In the genomic region with DNA sequence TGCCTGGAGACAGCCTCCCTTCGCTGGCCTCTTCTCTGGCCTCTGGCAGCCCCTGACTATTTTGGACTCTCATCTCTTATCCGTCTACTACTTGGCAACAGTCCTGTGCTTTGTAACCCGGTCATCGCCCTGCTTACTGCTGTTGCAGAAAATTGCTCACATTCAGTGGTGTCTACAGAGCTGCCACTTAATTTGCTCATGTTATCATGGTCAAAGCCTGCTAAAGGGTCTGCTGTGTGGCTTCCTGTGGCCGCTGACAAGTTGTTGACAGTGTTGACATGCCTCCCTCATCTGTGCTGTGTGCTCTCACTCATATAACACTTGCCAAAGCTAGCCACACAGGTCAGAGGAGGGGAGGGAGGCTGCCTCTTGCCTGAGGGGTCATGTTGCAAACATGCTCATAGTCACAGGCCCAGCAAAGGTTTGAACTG, we compare ENCODE assay signal across 17 mouse cellular contexts. TPM values are rescaled to one million over a fixed set of nuclear protein-coding genes. Genes with fewer than 3 reads are reported as not detected.
DNase-seq lines count a peak whose midpoint lies in the region; ATAC-seq and TF ChIP-seq lines count a peak whose summit lies in the region.
"Had no signal": no experiment of that assay in that cellular context is flagged by ENCODE, and none has a peak within 500 bp of the region (broad histone marks: within the 10 kb centered on the region; RNA-seq: fewer than 3 reads in every experiment).

No protein-coding gene starts in this region.

- no peak overlapping the region for H3K9ac ChIP-seq in heart, embryonic 14.5 days (ENCODE audit: low read length)
- no peak overlapping the region for H3K9ac ChIP-seq in liver, postnatal 0 days (replicated peaks)
- H3K9ac ChIP-seq in midbrain, embryonic 13.5 days (replicated peaks), result no peak overlapping the region
- H3K9ac ChIP-seq: embryonic facial prominence, embryonic 13.5 days; limb, embryonic 13.5 days had no signal

- TF ChIP-seq CTCF in liver, postnatal 0 days (IDR thresholded peaks at IDR 0.05; ENCODE audit: low read depth), result no peak

- peak overlapping the region; percentile 65 to 77 for H3K27ac ChIP-seq in heart, embryonic 14.5 days (replicated peaks in 1 of 2; ENCODE audit: control insufficient read depth in 1 of 2, insufficient read depth in 1 of 2, low read depth in 2 of 2, low read length in 2 of 2)
- H3K27ac ChIP-seq in liver, postnatal 0 days (ENCODE audit: low read depth), result no peak overlapping the region
- H3K27ac ChIP-seq in midbrain, embryonic 13.5 days, result no peak overlapping the region
- H3K27ac ChIP-seq: embryonic facial prominence, embryonic 13.5 days; forebrain, embryonic 10.5 days; heart, adult 2 months; limb, embryonic 13.5 days; midbrain, embryonic 10.5 days had no signal

- H3K9me3 ChIP-seq in heart, embryonic 14.5 days (ENCODE audit: control insufficient read depth, low read length), result no peaks in the 10 kb centered on the region
- no peaks in the 10 kb centered on the region for H3K9me3 ChIP-seq in liver, postnatal 0 days (ENCODE audit: low read length)
- no peaks in the 10 kb centered on the region for H3K9me3 ChIP-seq in midbrain, embryonic 13.5 days
- H3K9me3 ChIP-seq: embryonic facial prominence, embryonic 13.5 days; forebrain, embryonic 10.5 days; limb, embryonic 13.5 days; midbrain, embryonic 10.5 days had no signal

- peaks cover 18 to 26% of the 10 kb centered on the region in 2 experiments for H3K4me1 ChIP-seq in heart, embryonic 14.5 days (ENCODE audit: control insufficient read depth in 2 of 2, insufficient read depth in 2 of 2, low read length in 2 of 2)
- no peaks in the 10 kb centered on the region for H3K4me1 ChIP-seq in liver, postnatal 0 days (ENCODE audit: insufficient read depth)
- H3K4me1 ChIP-seq in midbrain, embryonic 13.5 days (replicated peaks), result no peaks in the 10 kb centered on the region
- H3K4me1 ChIP-seq: embryonic facial prominence, embryonic 13.5 days; forebrain, embryonic 10.5 days; limb, embryonic 13.5 days; midbrain, embryonic 10.5 days had no signal

- peaks cover 30% of the 10 kb centered on the region for H3K36me3 ChIP-seq in heart, embryonic 14.5 days (ENCODE audit: control insufficient read depth, insufficient read depth, low read length)
- peaks cover 48% of the 10 kb centered on the region for H3K36me3 ChIP-seq in liver, postnatal 0 days (replicated peaks; ENCODE audit: insufficient read depth, low read length)
- peaks cover 77% of the 10 kb centered on the region for H3K36me3 ChIP-seq in midbrain, embryonic 13.5 days

- H3K4me3 ChIP-seq in heart, embryonic 14.5 days (ENCODE audit: control insufficient read depth in 1 of 2, insufficient read depth in 1 of 2, low read depth in 1 of 2, low read length in 2 of 2), result no peak overlapping the region
- no peak overlapping the region for H3K4me3 ChIP-seq in liver, postnatal 0 days (ENCODE audit: low read depth, low read length)
- H3K4me3 ChIP-seq in midbrain, embryonic 13.5 days (replicated peaks), result no peak overlapping the region
- H3K4me3 ChIP-seq: embryonic facial prominence, embryonic 13.5 days; forebrain, embryonic 10.5 days; heart, adult 2 months; limb, embryonic 13.5 days; midbrain, embryonic 10.5 days had no signal

- peak overlapping the region; percentile 26; the same call in 1 of the 2 replicates for H3K4me2 ChIP-seq in heart, embryonic 14.5 days (ENCODE audit: low read length)
- no peak overlapping the region for H3K4me2 ChIP-seq in liver, postnatal 0 days (ENCODE audit: low read depth, low read length)
- no peak overlapping the region for H3K4me2 ChIP-seq in midbrain, embryonic 13.5 days (replicated peaks)
- H3K4me2 ChIP-seq: embryonic facial prominence, embryonic 13.5 days; limb, embryonic 13.5 days had no signal

- peak; percentile 95 for ATAC-seq in heart, embryonic 14.5 days (ENCODE audit: insufficient number of reproducible peaks, insufficient read depth, low FRiP score, low read depth)
- peak; percentile 20; the same call in 1 of the 2 replicates for ATAC-seq in liver, postnatal 0 days
- no peak for ATAC-seq in midbrain, embryonic 13.5 days
- ATAC-seq: Patski had no signal

- peak; percentile 9 to 51 for DNase-seq in spleen, postnatal 4 days (ENCODE audit: low spot score in 2 of 2)
- no peak for DNase-seq in spleen, postnatal 36 days (ENCODE audit: low spot score in 2 of 2)
- DNase-seq in liver, postnatal 0 days, result no peak
- DNase-seq in layer of hippocampus, adult 18-20 months (ENCODE audit: low spot score in 2 of 2), result no peak
- DNase-seq in B cell, adult 2 months, result no peak
- DNase-seq: cerebellum, postnatal 10 days; kidney, adult 9 months; right cerebral cortex, postnatal 14 days had no signal

- TF ChIP-seq EP300 in liver, postnatal 0 days (IDR thresholded peaks at IDR 0.05; ENCODE audit: low read depth), result no peak

- WGBS in heart, embryonic 14.5 days, result 15% methylated on average over 5 of the region's 5 CpGs
- WGBS in liver, postnatal 0 days (ENCODE audit: insufficient replicate concordance), result 71% methylated on average over 5 of the region's 5 CpGs
- WGBS in midbrain, embryonic 13.5 days, result 97% methylated on average over 5 of the region's 5 CpGs

- H3K27me3 ChIP-seq in heart, embryonic 14.5 days (ENCODE audit: control insufficient read depth, insufficient read depth, low read length), result peaks cover 24% of the 10 kb centered on the region
- H3K27me3 ChIP-seq in liver, postnatal 0 days (ENCODE audit: insufficient read depth, low read length), result no peaks in the 10 kb centered on the region
- no peaks in the 10 kb centered on the region for H3K27me3 ChIP-seq in midbrain, embryonic 13.5 days
- H3K27me3 ChIP-seq: CH12.LX; embryonic facial prominence, embryonic 13.5 days; limb, embryonic 13.5 days; Patski had no signal

RNA-seq across cellular contexts. Expression of gene Gm3448, which starts 16.8 kb away (rescaled TPM):
- polyA plus RNA-seq in heart, embryonic 14.5 days (2014; fragmentation: Nextera tagmentation; extraction: Ambion mirVana), result 2.5 and 2.6 TPM in 2 replicates
- polyA plus RNA-seq in liver, postnatal 0 days (2015; fragmentation: Nextera tagmentation; extraction: Ambion mirVana), result 3.3 and 5.4 TPM in 2 replicates
- 5.7 and 5.8 TPM in 2 replicates for polyA plus RNA-seq in midbrain, embryonic 13.5 days (2015; fragmentation: Nextera tagmentation; extraction: Ambion mirVana)
- 1 to 10 TPM; 7.2 to 8.4 TPM for total RNA-seq in layer of hippocampus, adult 18-20 months (2021)

RNA-seq across cellular contexts. Expression of gene Tcte3, which starts 16.9 kb away (rescaled TPM):
- 0.45 TPM in 1 of 2 replicates, not detected in the other for polyA plus RNA-seq in heart, embryonic 14.5 days (2014; fragmentation: Nextera tagmentation; extraction: Ambion mirVana)
- 3.7 and 5.2 TPM in 2 replicates for polyA plus RNA-seq in liver, postnatal 0 days (2015; fragmentation: Nextera tagmentation; extraction: Ambion mirVana)
- polyA plus RNA-seq in midbrain, embryonic 13.5 days (2015; fragmentation: Nextera tagmentation; extraction: Ambion mirVana), result not detected in 2 replicates
- total RNA-seq in layer of hippocampus, adult 18-20 months (2021), result 1 to 10 TPM in 1 of 2 experiments, not detected in 1; 1.3 TPM
- polyA plus RNA-seq: embryonic facial prominence, embryonic 13.5 days; heart, adult 2 months had no signal

RNA-seq across cellular contexts. Expression of gene Ermard, which starts 17.2 kb away (rescaled TPM):
- 58.8 and 61.6 TPM in 2 replicates for polyA plus RNA-seq in heart, embryonic 14.5 days (2014; fragmentation: Nextera tagmentation; extraction: Ambion mirVana)
- 24.2 and 27.2 TPM in 2 replicates for polyA plus RNA-seq in liver, postnatal 0 days (2015; fragmentation: Nextera tagmentation; extraction: Ambion mirVana)
- polyA plus RNA-seq in midbrain, embryonic 13.5 days (2015; fragmentation: Nextera tagmentation; extraction: Ambion mirVana), result 111 and 114 TPM in 2 replicates
- total RNA-seq in layer of hippocampus, adult 18-20 months (2021), result 10 to 100 TPM; 51.9 to 52.9 TPM

RNA-seq across cellular contexts. Expression of gene Gm3435, which starts 48.2 kb away (rescaled TPM):
- 4.5 and 4.8 TPM in 2 replicates for polyA plus RNA-seq in heart, embryonic 14.5 days (2014; fragmentation: Nextera tagmentation; extraction: Ambion mirVana)
- 2.7 and 3.7 TPM in 2 replicates for polyA plus RNA-seq in liver, postnatal 0 days (2015; fragmentation: Nextera tagmentation; extraction: Ambion mirVana)
- polyA plus RNA-seq in midbrain, embryonic 13.5 days (2015; fragmentation: Nextera tagmentation; extraction: Ambion mirVana), result 15.4 and 17.8 TPM in 2 replicates
- total RNA-seq in layer of hippocampus, adult 18-20 months (2021), result 1 to 10 TPM; 4.1 to 5.8 TPM

Comparison
In these comparisons a context has a peak if more than half of its experiments do, and no peak if none do; other contexts are left out.
1. DNase-seq: peak in spleen, postnatal 4 days (2 of 2); none in spleen, postnatal 36 days (0 of 2), liver, postnatal 0 days (single experiment), layer of hippocampus, adult 18-20 months (0 of 2) and B cell, adult 2 months (0 of 2).
2. H3K27ac ChIP-seq: peak in heart, embryonic 14.5 days (2 of 2); none in liver, postnatal 0 days (single experiment) and midbrain, embryonic 13.5 days (single experiment).